9 mouse cellular contexts compared by ENCODE assay signal in genomic region chr5:119670566-119671108, GRCm38 (mm10). TPM values are rescaled to one million over a fixed set of nuclear protein-coding genes. Genes with fewer than 3 reads are reported as not detected.
DNase-seq lines count a peak whose midpoint lies in the region; ATAC-seq and TF ChIP-seq lines count a peak whose summit lies in the region.
"Had no signal": no experiment of that assay in that cellular context is flagged by ENCODE, and none has a peak within 500 bp of the region (broad histone marks: within the 10 kb centered on the region; RNA-seq: fewer than 3 reads in every experiment).

Gene Tbx3 (plus strand): TSS chr5:119670669.

- peak; percentile 73 for TF ChIP-seq CTCF in gastrocnemius, adult 2 months (IDR thresholded peaks at IDR 0.05)

- H3K36me3 ChIP-seq in hindbrain, embryonic 14.5 days (replicated peaks; ENCODE audit: control insufficient read depth, insufficient read depth): no peaks in the 10 kb centered on the region

- under 1% methylated on average over 43 of the region's 43 CpGs for WGBS in hindbrain, embryonic 14.5 days

- H3K4me3 ChIP-seq in gastrocnemius, adult 2 months: peak within 1 kb of the TSS; percentile 80
- H3K4me3 ChIP-seq in hindbrain, embryonic 14.5 days (replicated peaks; ENCODE audit: low read length): peak within 1 kb of the TSS; percentile 22

- H3K9me3 ChIP-seq in hindbrain, embryonic 14.5 days (ENCODE audit: control insufficient read depth, low read length): no peaks in the 10 kb centered on the region

- intact Hi-C loops in gastrocnemius, adult 2 months (cut with DNase I): loop anchor here (5.0 to 10.0 kb wide), 2 partner anchors 616 to 793 kb away; no protein-coding TSS in a partner anchor

- peaks cover 100% of the 10 kb centered on the region for H3K27me3 ChIP-seq in hindbrain, embryonic 14.5 days (ENCODE audit: control insufficient read depth, insufficient read depth, low read length)

- DNase-seq in ZHBTc4 (ENCODE audit: low read depth, low spot score): peak; percentile 100
- DNase-seq in cerebellum, postnatal 4 days (ENCODE audit: low spot score in 2 of 2): peak; percentile 55 to 73
- peak; percentile 93 for DNase-seq in gastrocnemius, adult 2 months
- DNase-seq in hindbrain, embryonic 14.5 days (ENCODE audit: low spot score): peak; percentile 80
- DNase-seq in layer of hippocampus, postnatal 14 days (ENCODE audit: low spot score in 2 of 2): peak; percentile 57 to 63
- DNase-seq in lung, postnatal 14 days: peak; percentile 94
- peak; percentile 81 for DNase-seq in right cerebral cortex, postnatal 10 days (ENCODE audit: low spot score in 2 of 2)
- peak; percentile 97 for DNase-seq in yolk sac, embryonic 10.5 days (ENCODE audit: low spot score)

- peaks cover 11% of the 10 kb centered on the region; the same call in 1 of the 2 replicates for H3K4me1 ChIP-seq in hindbrain, embryonic 14.5 days (replicated peaks; ENCODE audit: control insufficient read depth, insufficient read depth, low read length)

- peak; percentile 89 for ATAC-seq in hindbrain, embryonic 14.5 days (ENCODE audit: low FRiP score)

- H3K9ac ChIP-seq in hindbrain, embryonic 14.5 days: peak within 1 kb of the TSS; percentile 38; the same call in 1 of the 2 replicates

- peak within 1 kb of the TSS; percentile 93 for H3K27ac ChIP-seq in gastrocnemius, adult 2 months
- no peak within 1 kb of the TSS for H3K27ac ChIP-seq in hindbrain, embryonic 14.5 days
- H3K27ac ChIP-seq: macrophage had no signal

- peak within 1 kb of the TSS; percentile 52 for H3K4me2 ChIP-seq in hindbrain, embryonic 14.5 days (replicated peaks)

RNA-seq across cellular contexts. Expression of gene Tbx3, which starts in this region (rescaled TPM):
- 1 to 10 TPM; 3.9 to 7.7 TPM for total RNA-seq in gastrocnemius, adult 2 months (2021)
- polyA plus RNA-seq in hindbrain, embryonic 14.5 days (2014; fragmentation: Nextera tagmentation; extraction: Ambion mirVana): 4.3 and 6.6 TPM in 2 replicates
- 1 to 10 TPM; 3.1 to 3.9 TPM for total RNA-seq in layer of hippocampus, postnatal 14 days (2021)
- polyA plus RNA-seq: macrophage had no signal
